Mouse (Mus musculus) liver, embryonic 14.5 days (tissue): ENCODE measurements around the gene Dtx1.

Experiments used
- CTCF ChIP-seq: IDR thresholded peaks from 2 replicates; pipeline ENCODE4 v1.5.1; 2016; ENCODE audit warnings: antibody characterized with exemption, low read depth, control low read depth
- EP300 ChIP-seq: IDR thresholded peaks from 2 replicates; pipeline ENCODE4 v1.6.1; 2016; ENCODE audit warnings: antibody characterized with exemption, low read depth

- no peak for TF ChIP-seq CTCF
- TF ChIP-seq EP300: no peak
Observed at GRCm38 (mm10) chr5:120688434-120688833, 23.3 kb downstream of the Dtx1 start.
